Mouse (Mus musculus) left cerebral cortex, adult 18-20 months (tissue): ENCODE measurements around the gene Pes1. TPM values are rescaled to one million over a fixed set of nuclear protein-coding genes. Genes with fewer than 3 reads are reported as not detected.

Source experiments
- DNase-seq, 2 experiments: peaks; one replicate each; pipeline ENCODE4 v3.0.0; 2021 to 2022; ENCODE audit warnings: low spot score in 2 of 2, mixed read lengths in 1 of 2
- total RNA-seq, 2 experiments: library from RNA; stranded (reverse); gene quantifications; 2 replicates each; pipeline ENCODE4 v1.2.3; 2021

Pes1 gene
- total RNA-seq, 2 experiments from 2014 or later: 40.0 to 43.2 TPM

- DNase-seq: no peak
These were observed 2.0 kb upstream of the Pes1 start for GRCm38 (mm10) chr11:3961761-3962160.

GRCm38 (mm10) chr11:3963155-3963554 is 620 bp upstream of the Pes1 start:
- DNase-seq: no peak

GRCm38 (mm10) chr11:3964416-3965172 is 819 bp downstream of the Pes1 start:
- no peak for DNase-seq

- no peak for DNase-seq
These were observed 6.1 kb downstream of the Pes1 start for GRCm38 (mm10) chr11:3969837-3970236.

GRCm38 (mm10) chr11:3970361-3970760 is 6.6 kb downstream of the Pes1 start:
- DNase-seq: no peak

- no peak for DNase-seq
These were observed 9.3 kb downstream of the Pes1 start for GRCm38 (mm10) chr11:3973081-3973480.

GRCm38 (mm10) chr11:3974311-3974710 is 10.5 kb downstream of the Pes1 start:
- DNase-seq: no peak

- DNase-seq: no peak
These were observed 12.9 kb downstream of the Pes1 start, which contains the start of gene 4930556J24Rik for GRCm38 (mm10) chr11:3976678-3977077. Gene 4930556J24Rik (minus strand): TSS chr11:3976778.

GRCm38 (mm10) chr11:3978421-3978820 is 14.6 kb downstream of the Pes1 start:
- no peak for DNase-seq

- no peak for DNase-seq
These were observed 17.8 kb downstream of the Pes1 start for GRCm38 (mm10) chr11:3981536-3981935.

GRCm38 (mm10) chr11:3982275-3983209 is 18.8 kb downstream of the Pes1 start:
- DNase-seq: no peak

- peak in 1 of 2 experiments; percentile 26 for DNase-seq
These were observed 19.6 kb downstream of the Pes1 start, which contains the start of gene Gal3st1 for GRCm38 (mm10) chr11:3983291-3983862. Gene Gal3st1 (plus strand): TSS chr11:3983636.

- no peak for DNase-seq
These were observed 20.3 kb downstream of the Pes1 start for GRCm38 (mm10) chr11:3983863-3984745.

GRCm38 (mm10) chr11:3989748-3990147 is 26.0 kb downstream of the Pes1 start:
- no peak for DNase-seq

- DNase-seq: no peak
These were observed 29.4 kb downstream of the Pes1 start for GRCm38 (mm10) chr11:3993132-3993531.

- no peak for DNase-seq
These were observed 30.1 kb downstream of the Pes1 start for GRCm38 (mm10) chr11:3993914-3994313.

GRCm38 (mm10) chr11:3995511-3995910 is 31.7 kb downstream of the Pes1 start:
- DNase-seq: no peak

- no peak for DNase-seq
These were observed 33.1 kb downstream of the Pes1 start for GRCm38 (mm10) chr11:3996840-3997239.

GRCm38 (mm10) chr11:3997978-3998720 is 34.4 kb downstream of the Pes1 start:
- no peak for DNase-seq

GRCm38 (mm10) chr11:3999547-3999946 is 35.8 kb downstream of the Pes1 start:
- no peak for DNase-seq
